Mouse (Mus musculus): ENCODE measurements at regions not wholly inside any gene's neighbourhood (a gene's known extent, or its start where the extent isn't known, plus 50 kb on each side); places are given as distances from the start of the nearest gene placed in this dataset.

DNA sequence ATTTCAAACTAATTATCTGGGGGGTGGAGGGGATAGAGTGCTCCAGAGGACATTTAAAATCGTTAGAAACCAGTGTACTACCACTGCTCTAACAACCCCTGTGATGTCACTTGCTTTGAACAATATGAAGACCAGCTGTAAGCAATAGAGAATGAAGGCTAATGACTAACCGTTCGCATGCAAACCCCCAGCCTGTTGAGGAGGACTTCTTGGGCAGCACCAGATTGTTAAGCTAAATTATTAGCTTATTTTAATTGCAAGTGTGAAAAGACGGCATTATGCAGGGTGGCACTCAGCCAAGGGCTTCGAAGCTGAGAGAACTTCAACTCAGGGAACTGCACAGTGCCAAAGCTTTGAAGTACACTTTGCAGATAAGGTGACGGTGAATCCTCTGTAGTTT, 452.0 kb upstream of the Adamts9 start:
- DNase-seq (ENCODE audit: low spot score in 2 of 2): peak; percentile 53 to 55

DNA sequence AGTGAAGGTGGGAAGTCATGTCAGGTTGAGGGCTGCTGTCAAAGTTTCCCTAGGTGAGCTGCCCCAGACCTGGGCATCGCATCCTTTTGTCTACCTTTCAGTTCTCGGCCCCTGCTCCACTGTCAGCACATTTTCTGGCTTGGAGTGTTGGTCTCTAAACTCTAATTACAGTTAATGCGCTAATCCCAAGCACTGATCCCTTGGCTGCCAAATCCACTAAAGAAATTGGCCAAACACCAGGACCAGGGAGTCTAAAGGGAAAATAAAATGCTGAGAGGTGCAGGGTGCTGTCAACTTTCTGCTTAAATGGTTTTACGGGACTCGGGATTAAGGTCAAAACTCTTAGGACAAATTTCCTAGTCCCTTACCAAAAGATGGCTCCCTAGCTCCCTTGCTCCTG, 450.3 kb upstream of the Adamts9 start:
- no peak for DNase-seq (ENCODE audit: low spot score in 2 of 2)

DNA sequence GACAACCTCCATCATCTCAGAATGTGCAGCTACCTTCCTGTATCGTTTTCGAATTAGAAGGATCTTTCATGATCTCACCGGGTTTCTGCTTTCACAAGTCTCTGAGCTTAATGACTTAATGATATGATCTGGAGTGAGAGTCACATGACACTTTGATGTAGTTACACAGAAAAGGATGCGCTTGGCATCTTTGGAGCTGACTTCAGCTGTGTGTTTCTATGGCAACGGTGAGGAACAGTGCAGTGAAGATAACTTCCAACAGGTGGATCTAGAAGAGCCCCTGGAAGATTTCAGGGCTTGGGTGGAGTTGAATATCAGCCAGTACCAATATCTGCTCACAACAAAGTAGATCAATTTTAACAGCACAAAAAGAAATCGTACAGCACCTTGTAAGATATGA, 449.1 kb upstream of the Adamts9 start:
- peak in 1 of 2 experiments; percentile 8 for DNase-seq (ENCODE audit: low spot score in 2 of 2)

DNA sequence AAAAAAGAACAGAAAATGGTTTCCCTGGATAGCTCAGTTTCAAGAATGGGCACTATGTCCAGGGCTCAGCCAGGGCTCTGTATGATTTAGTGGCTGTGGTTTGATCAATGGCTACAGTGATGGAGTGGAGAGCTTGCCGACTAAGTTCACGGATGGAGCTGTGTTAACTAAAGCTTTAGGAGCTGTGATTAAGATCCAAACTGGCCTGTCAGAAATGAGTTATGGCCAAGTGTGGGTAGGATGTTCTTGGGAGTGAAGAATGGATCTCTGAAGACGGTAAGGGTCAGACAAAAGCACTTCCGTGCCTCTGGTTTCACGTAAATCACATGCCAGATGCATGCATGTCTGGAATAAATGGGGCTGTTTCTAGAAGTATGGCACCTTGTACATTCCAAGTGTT, 447.9 kb upstream of the Adamts9 start:
- no peak for DNase-seq (ENCODE audit: low spot score in 2 of 2)

DNA sequence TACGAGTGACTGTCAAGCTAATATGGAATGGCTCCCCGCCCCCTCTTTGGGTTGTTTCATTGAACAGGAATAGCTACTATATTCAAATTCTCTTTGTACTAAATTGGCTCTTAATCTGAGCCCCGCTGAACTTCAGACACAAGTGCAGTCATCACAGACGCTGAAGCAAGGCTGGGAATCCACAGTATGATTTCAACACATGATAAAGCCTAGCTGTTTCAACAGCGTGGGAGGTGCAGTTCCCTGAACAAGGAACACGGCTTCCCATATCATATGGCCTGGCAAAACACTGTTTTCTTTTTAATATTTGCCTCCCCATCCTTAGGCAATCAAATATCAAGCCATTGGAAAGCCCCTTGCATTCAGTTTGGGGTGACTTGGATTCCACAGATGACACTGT, 428.0 kb upstream of the Adamts9 start:
- no peak for DNase-seq (ENCODE audit: low spot score in 2 of 2)

DNA sequence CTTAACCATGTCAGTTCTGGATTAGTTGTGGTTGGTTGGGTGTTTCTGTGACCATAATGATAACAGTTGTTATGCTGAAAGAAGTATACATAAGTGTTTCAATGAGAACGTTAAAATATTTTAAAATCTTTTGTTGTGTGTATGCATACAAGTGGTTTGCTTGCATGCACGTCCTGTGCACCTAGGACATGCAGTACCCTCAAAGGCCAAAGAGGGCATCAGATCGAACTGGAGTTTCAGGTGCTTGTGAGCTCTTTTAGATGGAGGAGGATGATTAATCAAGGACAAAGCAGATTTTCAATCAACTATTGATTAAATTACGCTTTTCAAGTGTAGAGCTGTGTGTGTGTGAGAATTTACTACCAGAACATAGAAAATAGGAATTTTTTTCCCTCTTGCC, 420.6 kb upstream of the Adamts9 start:
- DNase-seq (ENCODE audit: low spot score in 2 of 2): no peak

DNA sequence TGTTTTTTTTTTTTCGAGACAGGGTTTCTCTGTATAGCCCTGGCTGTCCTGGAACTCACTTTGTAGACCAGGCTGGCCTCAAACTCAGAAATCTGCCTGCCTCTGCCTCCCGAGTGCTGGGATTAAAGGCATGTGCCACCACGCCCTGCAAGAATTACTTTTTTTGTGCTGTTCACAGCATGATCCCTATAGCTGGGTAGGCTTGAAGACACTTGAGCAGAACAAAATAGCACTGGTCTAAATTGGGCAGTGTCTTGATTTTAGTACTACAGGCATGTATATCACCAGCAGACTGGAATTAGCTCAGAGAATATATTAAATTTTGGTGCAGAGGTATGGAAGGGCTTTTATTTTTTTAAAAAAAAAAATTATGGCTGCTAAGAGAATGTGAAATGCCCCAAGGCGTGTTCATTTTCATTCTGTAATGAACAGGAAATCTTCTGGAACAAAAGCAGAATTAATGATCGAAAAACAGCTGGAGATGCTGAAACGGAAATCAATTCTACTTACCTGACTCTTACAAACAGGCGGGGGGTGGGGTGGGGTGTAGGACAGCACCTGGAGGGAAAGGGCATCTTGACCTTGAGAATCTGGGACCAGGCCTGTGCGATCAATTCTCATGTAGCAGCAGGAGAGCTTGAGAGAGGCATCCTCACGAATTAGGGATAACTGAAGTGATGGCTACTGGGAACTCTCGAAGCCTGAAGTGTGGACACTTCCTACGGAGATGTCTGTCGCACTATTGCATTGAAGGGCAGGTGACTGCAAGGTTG, 410.2 kb upstream of the Adamts9 start:
- no peak for DNase-seq (ENCODE audit: low spot score in 2 of 2)

DNA sequence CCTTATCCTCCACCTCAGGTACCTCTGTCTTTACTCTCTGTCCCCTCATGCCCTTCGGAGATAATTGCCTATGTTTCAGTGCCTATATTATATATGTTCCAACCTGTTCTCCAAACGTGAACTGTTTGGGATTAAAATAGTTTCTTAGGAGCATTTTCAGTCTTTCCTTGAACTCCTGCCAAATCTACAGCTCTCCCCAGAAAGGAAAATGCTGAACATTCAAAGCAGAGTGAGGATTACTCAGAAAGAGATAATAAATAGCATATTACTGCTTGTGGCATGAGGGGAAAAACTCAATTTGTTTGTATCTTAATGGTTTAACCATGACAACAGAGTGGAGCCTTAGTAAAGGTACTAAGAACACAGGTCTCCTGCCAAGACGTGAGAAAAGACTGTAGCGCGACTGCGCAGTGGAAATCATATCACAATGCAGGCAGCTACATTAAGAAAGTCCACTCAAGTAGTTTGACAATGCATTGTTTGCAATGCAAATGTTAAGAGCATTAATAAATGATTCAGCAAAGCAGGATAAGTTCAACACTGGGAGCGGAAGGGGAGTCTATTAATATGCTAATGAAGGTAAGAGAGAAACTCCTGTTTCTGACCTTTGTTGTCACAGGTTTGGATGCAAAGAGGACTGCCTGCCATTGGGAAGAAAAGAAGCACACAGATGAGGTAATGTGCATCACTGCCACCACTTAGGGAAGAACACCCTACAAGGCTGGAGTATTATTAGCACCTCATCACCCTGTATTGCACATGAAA, 406.8 kb upstream of the Adamts9 start:
- DNase-seq (ENCODE audit: low spot score in 2 of 2): peak in 1 of 2 experiments; percentile 19

DNA sequence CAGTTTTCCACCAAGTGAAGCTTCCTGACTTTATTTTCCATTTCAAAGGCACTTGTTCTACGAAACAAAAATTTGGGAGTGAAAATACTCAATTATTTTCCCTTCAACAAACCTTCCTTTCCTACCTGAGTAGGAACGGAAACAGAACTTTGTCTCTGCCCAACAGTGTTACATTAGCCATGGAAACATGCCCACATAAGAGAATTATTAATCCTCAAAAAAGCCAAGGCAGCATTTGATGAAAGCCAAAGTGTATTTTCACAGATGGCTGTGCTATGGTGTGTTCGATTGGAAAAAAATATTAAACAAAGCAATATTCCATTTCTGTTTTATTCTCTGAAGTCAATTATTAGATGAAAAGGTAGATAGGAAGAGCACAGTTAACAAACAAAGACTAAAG, 404.8 kb upstream of the Adamts9 start:
- no peak for DNase-seq (ENCODE audit: low spot score in 2 of 2)

DNA sequence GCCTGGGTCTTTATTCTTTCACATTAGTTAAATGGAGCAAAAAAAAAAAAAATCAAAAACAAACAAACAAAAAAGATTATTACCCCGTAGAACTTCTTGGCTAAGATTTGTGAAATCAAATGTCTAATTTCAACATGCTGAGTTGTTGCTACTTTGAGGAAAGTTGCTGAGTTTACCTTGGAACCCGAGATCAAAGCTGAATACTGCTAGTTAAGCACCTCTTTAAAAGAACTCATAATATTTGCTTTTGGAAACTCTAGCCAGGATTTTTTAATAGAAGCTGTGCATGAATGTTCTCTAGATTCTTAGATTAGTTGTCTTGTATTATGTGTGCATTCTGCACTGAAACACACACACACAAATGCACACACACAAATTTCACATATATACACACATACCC, 385.4 kb upstream of the Adamts9 start:
- no peak for DNase-seq (ENCODE audit: low spot score in 2 of 2)

DNA sequence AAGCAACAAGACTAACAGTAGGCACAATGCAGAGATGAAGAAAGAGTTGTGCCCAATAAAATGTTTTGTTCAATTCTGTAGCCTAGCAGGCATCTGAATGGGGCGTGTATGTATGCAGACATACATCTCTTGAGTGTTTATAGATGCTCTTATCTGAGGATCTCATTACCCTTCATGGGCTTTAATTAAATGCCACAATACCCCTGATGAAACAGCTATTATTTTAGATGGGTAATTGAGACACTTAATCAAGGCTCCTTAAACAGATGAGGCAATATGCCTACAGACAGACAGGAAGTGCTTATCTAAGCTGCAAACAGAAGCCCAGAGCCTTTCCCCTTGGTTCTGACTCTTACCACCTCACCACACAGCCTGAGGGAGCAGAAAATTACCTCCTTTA, 384.6 kb upstream of the Adamts9 start:
- no peak for DNase-seq (ENCODE audit: low spot score in 2 of 2)

DNA sequence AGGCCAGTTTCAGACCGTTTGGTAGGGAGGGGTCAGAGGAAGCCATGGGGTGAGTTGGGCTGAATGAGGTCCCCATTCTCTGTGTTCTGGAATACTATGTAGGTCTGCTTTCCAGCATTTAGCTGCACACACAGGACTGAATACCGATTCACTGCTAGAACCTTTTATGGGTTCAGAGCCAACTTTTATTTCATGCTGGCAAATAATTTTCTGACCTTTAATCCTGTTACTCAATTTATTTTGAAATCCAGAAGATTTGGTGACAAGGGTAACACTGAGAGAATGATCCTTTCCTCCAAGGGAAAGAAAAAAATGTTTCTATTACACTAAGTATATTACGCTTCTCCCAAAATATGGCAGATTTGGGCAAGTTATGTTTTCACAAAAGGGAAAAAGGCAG, 380.6 kb upstream of the Adamts9 start:
- no peak for DNase-seq (ENCODE audit: low spot score in 2 of 2)

DNA sequence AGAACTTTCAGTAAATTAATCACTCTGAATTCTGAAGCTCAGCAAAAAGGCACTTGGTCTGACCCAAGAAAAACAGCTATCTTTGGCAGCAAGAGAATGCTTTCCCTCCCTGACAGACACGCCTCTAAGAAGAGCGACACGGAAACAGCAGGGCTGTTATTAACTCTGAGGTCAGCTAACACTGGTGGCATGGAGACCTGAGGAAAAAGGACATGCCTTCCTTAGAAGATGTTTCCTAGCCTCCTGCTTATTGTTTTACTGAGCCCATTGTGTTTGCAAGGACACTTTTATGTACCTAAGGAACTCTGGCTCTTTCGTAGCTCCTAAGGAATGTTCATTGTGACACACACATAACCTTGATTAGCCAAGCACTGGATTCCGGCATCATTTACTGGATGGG, 371.3 kb upstream of the Adamts9 start:
- no peak for DNase-seq (ENCODE audit: low spot score in 2 of 2)

DNA sequence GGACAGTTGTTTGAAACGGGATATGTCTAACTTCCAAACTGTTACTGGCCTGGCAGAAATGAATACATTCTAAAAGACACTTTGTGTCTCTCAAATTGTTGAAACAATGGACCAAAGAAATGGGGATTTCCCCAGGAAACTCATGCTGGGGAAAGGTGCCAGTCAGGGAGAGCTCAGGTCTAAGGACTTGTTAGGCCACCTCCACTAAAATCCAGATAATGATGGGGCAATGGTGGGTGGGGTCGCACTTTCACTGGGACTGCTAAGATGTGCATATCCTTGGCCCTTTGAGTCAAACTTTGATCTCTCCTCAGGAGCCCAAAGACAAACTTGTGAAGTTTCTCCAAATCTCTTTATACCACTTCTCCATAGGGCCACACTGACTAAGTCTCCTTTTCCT, 361.9 kb upstream of the Adamts9 start:
- no peak for DNase-seq (ENCODE audit: low spot score in 2 of 2)

DNA sequence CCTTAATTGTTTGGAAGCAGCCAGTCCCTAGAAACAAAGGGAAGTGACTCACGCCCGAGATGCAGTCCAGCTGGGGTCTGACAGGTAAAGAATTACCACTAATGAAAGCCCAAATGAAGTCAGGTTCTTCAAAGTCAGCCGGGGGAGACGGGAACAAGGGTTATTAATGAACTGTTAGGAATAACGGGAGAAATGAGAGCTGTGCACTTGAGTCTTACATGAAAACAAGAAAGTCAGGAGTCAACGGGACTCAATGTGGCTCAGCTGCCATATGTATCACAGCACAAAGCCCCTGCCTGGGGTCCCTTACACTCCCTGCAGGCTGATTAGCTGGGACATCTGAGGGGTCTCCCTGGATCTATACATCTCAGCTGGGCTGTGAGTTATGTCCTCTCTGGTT, 354.7 kb upstream of the Adamts9 start:
- no peak for DNase-seq (ENCODE audit: low spot score in 2 of 2)

DNA sequence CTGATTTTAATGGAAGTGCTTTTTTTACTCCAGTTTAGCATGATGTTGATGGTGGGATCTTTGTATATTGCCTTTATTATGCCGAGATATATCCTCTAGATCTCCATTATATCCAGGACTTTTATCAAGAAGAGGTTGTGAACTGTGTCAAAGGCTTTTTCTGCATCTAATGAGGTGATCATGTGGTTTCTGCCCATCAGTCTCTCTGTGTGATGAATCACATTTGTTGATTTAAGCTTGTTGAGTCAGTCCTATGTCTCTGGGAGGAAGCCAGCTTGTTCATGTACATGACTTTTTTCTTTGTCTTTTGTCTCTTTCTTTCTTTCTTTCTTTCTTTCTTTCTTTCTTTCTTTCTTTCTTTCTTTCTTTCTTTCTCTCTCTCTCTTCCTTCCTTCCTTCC, 348.4 kb upstream of the Adamts9 start:
- DNase-seq (ENCODE audit: low spot score in 2 of 2): no peak

DNA sequence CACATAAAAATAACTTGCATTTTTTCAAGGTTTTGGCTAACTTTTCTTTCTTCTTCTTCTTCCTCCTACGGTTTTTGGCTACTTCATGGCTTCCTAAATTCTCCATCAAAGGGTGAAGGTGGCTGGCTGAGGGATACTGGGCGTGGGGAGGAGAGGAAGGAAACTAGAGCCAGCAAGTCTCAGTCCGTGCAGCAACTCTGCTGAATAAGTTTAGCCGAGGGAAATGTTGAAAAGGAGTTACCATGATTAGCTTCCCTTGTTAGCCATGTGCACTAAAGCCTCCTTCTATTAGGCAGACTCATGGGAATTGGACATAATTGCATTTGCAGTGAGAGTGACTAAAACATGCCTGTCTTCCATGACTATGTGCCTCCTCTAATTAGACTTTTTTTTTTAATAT, 345.1 kb upstream of the Adamts9 start:
- no peak for DNase-seq (ENCODE audit: low spot score in 2 of 2)

DNA sequence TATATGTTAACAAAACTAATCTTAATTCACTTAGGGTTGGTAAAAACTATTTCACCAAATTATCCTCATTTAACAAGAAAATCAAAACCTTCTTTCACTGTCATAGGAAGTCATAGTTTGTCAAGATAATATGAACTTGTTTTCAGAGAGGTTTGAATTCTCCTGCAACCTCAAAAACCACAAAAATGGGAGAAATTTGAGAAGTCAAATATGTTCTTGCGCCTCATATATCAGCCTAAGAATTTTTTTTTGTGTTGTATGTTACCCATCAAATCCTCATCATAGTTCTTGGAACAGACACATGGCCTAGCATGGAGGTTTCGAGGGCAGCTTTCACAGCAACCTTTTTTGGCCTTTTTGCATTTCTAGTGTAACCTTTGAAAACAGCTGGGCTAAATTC, 342.5 kb upstream of the Adamts9 start:
- DNase-seq (ENCODE audit: low spot score in 2 of 2): no peak

DNA sequence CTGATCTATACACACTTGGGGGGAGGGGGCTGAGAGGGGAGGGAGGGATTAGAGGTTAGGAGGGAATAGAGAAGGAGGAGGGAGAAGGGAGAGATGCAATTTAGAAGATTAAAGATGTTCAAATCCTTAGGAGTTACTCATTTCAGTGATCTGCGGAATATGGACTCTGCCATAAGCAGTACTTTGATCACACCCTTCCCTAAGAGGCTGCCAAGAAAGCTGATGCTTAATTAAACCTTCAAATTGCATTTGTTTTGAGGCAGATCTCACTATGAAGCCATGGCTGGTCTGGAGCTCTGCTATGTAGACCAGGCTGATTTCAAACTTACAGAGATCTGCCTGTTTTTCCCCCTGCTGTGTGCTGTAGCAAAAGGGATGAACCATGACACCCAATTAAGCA, 338.2 kb upstream of the Adamts9 start:
- no peak for DNase-seq (ENCODE audit: low spot score in 2 of 2)

DNA sequence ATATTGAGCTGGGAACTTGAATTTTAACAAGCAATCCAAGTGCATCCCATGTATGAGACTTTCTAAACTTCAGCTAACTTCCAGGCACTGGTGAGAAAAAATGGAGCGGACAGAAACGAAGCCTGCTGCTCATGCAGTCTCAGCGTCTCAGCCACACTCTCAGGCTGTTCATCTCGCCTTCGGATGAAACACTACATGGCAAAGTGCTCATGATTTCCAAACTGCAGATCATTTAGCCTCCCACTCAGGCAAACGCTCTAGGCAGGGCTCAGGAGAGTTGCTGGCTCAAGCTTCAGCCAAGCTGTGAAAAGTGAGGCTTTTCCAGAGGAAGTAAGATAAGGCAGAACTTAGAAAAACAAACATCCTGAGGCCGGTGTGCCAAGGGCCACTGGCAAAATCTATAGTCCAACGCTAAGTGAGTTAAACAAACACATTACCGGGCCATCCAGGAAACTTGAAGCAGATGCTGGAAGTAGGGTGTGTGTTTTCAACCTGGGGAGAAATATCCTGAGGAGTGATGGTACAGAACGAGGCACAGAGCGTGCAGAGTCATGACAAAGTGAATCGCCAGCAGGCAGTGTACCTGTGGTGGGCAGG, 330.7 kb upstream of the Adamts9 start:
- DNase-seq (ENCODE audit: low spot score in 2 of 2): peak in 1 of 2 experiments; percentile 15

DNA sequence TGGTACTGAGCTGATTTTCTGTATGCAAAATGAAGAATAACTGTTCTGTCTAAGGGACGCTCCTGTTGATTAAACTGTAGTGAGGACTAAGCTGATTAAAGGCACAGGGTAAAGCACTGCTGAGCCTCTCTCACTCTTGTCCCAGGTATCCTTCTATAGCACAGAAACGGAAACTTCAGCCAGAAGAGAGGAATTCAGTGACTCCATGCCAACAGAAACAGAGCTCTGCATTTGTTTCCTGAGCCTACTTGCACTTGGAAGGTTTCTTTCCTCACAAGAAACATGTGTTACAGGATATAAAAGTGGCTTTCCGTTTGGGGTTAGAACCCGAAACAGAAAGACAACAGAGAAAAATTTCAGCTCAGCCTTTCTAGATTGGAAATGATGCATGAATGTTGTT, 328.9 kb upstream of the Adamts9 start:
- no peak for DNase-seq (ENCODE audit: low spot score in 2 of 2)

DNA sequence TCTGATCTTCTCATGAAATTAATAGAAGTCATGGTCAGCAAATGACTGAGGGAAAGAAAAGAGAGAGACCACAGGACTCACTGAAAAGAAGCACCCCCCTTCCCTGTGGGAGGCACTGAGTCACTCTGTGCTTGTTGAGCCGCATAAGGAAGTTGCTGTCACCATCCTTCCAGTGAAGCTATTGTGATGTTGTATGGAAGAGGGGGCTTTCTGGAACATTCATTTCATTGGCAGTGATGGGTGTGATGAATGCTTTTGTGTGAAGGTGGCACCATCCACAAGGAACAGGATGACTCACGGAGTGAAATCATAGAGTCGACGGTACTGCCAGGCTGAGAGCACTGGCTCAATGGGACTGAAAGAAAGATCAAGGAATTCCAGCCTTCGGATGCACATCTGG, 323.5 kb upstream of the Adamts9 start:
- DNase-seq (ENCODE audit: low spot score in 2 of 2): no peak

DNA sequence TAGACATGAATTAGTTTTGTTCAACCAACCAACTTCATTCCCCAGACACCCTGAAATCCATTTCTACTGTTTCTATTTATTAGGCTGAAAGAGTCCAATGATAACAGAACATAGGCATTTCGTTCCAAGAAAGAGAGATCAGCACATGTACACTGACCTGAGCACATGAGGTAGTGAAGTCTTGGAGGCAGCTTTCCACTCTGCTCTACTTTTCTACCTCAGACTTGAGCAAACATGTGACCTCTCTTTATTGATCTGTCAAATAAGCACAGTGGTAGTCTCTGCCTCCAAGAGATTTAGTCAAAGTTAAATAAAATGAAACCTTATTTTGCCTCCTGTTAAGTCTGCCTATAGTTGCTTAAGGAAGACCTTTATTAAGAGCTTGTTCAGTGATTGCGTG, 321.9 kb upstream of the Adamts9 start:
- DNase-seq (ENCODE audit: low spot score in 2 of 2): no peak

Data from right cerebral cortex, adult 2 months (tissue).